Mouse (Mus musculus) hindbrain, embryonic 13.5 days (tissue): ENCODE results near the gene Il3ra. TPM values are rescaled to one million over a fixed set of nuclear protein-coding genes. Genes with fewer than 3 reads are reported as not detected.

ENCODE experiments used
- ATAC-seq: fragments of 200-750 bp; cut with Nextera tagmentation; 2 replicates; pipeline ENCODE4 v1.8.0; 2017; ENCODE audit warnings: moderate TSS enrichment; ENCODE audit not compliant: low FRiP score
- H3K27ac ChIP-seq: fragments of 300-500 bp; sonication (generic); 2 replicates; pipeline ENCODE4 v1.5.1; 2015; ENCODE audit warnings: inconsistent platforms, mild to moderate bottlenecking, moderate library complexity
- H3K27me3 ChIP-seq: fragments of 300-500 bp; sonication (generic); 2 replicates; pipeline ENCODE4 v1.6.1; 2015; ENCODE audit warnings: mild to moderate bottlenecking, inconsistent platforms
- H3K36me3 ChIP-seq: fragments of 300-500 bp; sonication (generic); 2 replicates; pipeline ENCODE4 v1.6.1; 2015; ENCODE audit warnings: mild to moderate bottlenecking, inconsistent platforms
- H3K4me1 ChIP-seq: fragments of 300-500 bp; sonication (generic); replicated peaks from 2 replicates; pipeline ENCODE4 v1.6.1; 2015; ENCODE audit warnings: inconsistent platforms
- H3K4me2 ChIP-seq: fragments of 300-500 bp; sonication (generic); 2 replicates; pipeline ENCODE4 v1.6.1; 2015; ENCODE audit warnings: inconsistent platforms, mild to moderate bottlenecking, moderate library complexity
- H3K4me3 ChIP-seq: fragments of 300-500 bp; sonication (generic); 2 replicates; pipeline ENCODE4 v1.5.1; 2015; ENCODE audit warnings: mild to moderate bottlenecking, inconsistent platforms
- H3K9ac ChIP-seq: fragments of 300-500 bp; sonication (generic); 2 replicates; pipeline ENCODE4 v1.6.1; 2015; ENCODE audit warnings: mild to moderate bottlenecking, inconsistent platforms
- H3K9me3 ChIP-seq: fragments of 300-500 bp; sonication (generic); 2 replicates; pipeline ENCODE4 v1.6.1; 2016; ENCODE audit warnings: inconsistent platforms
- WGBS: fragments of 180-500 bp; shearing (Covaris S2); methylation state at CpG from one replicate; pipeline ENCODE4 v1.1.7; 2015; 5-methylcytosine and 5-hydroxymethylcytosine counted together
- polyA plus RNA-seq: library from polyadenylated mRNA; unstranded; fragments of >200 nt; fragmentation: Nextera tagmentation; extraction: Ambion mirVana; gene quantifications from 2 replicates; pipeline ENCODE4 v1.2.1, GENCODE M21; 2015

Il3ra gene
- polyA plus RNA-seq, 1 experiment from 2014 or later: 1.6 TPM

DNA sequence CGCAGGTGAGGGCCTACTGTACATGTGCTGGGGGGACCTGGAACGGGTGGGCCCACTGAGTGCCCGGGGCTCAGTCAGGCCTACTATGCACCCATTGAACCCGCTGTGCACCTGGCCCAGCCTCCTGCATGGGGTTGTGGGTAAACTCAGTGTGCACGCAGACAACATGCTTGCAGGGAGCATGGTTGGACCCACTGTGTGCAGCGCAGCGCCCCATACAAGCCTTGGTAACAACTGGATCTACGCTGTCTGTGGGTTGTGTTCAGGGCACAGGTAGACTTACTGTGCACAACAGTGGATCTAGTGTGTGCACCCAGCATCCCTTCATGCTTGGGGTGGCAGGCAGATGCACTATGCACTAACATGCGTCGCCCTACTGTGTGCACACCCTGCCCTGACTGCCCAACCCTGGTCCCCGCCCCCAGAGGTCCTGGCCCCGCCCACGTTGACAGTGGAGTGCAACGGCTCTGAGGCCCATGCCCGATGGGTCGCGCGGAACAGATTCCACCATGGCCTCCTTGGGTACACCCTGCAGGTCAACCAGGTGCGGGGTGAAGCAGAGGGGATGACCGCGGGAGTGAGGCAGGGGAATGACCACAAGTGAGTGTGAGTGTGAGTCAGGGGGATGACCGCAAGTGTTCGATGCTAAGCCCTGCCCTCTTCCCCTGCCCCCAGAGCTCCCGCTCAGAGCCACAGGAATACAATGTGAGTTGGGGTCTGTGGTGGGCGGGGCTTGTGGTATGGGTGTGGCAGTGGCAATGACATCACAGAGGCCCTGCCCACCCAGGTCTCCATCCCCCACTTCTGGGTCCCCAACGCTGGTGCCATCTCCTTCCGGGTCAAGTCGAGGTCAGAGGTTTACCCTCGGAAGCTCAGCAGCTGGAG, 4.4 kb downstream of the Il3ra start:
- Histone ChIP-seq H3K36me3 (no peaks in the 10 kb centered on the region), H3K4me2 (no peak overlapping the region), H3K9ac (no peak overlapping the region), H3K27ac (no peak overlapping the region), H3K27me3 (no peaks in the 10 kb centered on the region), H3K4me3 (no peak overlapping the region), H3K9me3 (peaks cover 33% of the 10 kb centered on the region), H3K4me1 (0 out of 2 replicates have a peak, but pooled peaks cover 6% of the 10 kb centered on the region)
- no peak for ATAC-seq
- WGBS: 93% methylated on average over 29 of the region's 29 CpGs

DNA sequence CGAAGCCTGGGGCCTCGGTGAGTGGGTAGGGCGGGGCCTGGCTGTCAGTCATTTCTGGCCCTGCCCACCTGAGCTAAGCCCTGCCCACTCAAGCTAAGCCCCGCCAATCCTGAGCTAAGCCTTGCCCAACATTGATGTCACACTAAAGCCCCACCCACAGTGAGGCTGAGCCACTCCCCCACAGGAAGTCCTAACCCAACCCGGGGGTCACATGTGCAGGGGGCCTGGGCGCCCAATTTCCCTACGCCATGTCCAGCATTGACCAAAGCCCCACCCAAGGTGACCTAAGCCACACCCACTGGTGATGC, 5.0 kb downstream of the Il3ra start:
- no peak for ATAC-seq
- Histone ChIP-seq H3K4me1 (0 out of 2 replicates have a peak, but pooled peaks cover 6% of the 10 kb centered on the region), H3K27me3 (no peaks in the 10 kb centered on the region), H3K9ac (no peak overlapping the region), H3K4me3 (no peak overlapping the region), H3K36me3 (no peaks in the 10 kb centered on the region), H3K27ac (no peak overlapping the region), H3K4me2 (no peak overlapping the region), H3K9me3 (peaks cover 33% of the 10 kb centered on the region)
- WGBS: 98% methylated on average over 7 of the region's 7 CpGs

DNA sequence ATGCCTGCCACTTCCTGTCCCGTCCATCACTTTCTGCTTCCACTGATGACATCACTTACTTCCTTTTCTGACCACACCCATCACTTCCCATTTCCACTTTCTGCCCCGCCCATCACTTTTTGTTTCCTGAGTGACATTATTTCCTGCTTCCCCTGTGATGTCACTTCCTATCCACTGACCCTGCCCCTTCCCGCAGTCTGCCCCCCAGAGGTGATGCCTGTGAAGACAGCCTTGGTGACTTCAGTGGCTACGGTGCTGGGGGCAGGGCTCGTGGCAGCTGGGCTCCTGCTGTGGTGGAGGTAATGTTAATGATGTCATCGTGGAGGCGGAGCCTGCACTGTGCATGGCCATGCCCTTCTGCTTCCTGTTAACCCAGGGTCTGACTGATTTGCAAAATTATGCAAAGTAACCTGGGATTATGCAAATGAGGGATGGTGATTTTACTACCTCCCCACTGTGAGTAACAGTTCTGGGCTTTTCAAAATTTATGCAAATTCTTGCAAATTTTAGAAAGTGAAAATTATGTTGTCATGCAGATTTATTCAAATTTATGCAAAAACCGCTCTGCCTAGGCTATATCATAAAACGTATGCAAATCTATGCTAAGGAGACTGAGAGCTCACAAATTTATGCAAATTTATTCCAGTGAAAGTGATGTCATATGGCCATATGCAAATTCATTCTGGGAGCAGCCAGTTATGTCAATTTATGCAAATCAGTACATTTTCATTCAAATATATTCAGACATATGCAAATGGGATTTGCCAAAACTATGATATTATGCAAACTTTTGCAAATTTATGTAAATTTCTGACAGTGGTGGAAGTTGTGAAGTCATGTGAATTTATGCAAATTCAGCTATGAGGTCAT, 5.9 kb downstream of the Il3ra start:
- Histone ChIP-seq H3K36me3 (no peaks in the 10 kb centered on the region), H3K27ac (no peak overlapping the region), H3K4me1 (0 out of 2 replicates have a peak, but pooled peaks cover under 1% of the 10 kb centered on the region), H3K9ac (no peak overlapping the region), H3K4me3 (no peak overlapping the region), H3K4me2 (no peak overlapping the region), H3K27me3 (no peaks in the 10 kb centered on the region), H3K9me3 (peaks cover 33% of the 10 kb centered on the region)
- WGBS: 79% methylated on average over 9 of the region's 9 CpGs
- ATAC-seq: peak; percentile 18; the same call in 1 of the 2 replicates

DNA sequence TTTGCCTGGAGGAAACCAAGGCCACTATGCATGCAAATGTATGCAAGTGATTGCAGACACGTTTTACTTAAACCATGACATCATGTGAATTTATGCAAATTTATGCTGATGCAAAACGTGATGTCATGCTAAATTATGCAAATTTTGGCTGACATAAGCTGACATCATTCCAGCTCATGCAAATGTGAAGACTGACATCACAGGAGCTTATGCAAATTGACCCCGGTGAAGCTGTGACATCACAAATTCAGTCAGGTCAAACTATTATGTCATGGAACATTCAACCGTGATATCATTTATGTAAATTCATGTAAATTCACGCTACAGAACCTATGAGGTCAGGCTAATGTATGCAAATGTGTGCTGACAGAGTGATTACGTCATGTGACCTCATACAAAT, 6.5 kb downstream of the Il3ra start:
- H3K4me3 ChIP-seq: no peak overlapping the region
- no peak for ATAC-seq
- H3K9ac ChIP-seq: no peak overlapping the region
- peaks cover 29% of the 10 kb centered on the region for H3K9me3 ChIP-seq
- no peaks in the 10 kb centered on the region for H3K4me1 ChIP-seq
- no peak overlapping the region for H3K4me2 ChIP-seq
- no peaks in the 10 kb centered on the region for H3K36me3 ChIP-seq
- 71% methylated on average over 6 of the region's 6 CpGs for WGBS
- no peak overlapping the region for H3K27ac ChIP-seq
- H3K27me3 ChIP-seq: no peaks in the 10 kb centered on the region

DNA sequence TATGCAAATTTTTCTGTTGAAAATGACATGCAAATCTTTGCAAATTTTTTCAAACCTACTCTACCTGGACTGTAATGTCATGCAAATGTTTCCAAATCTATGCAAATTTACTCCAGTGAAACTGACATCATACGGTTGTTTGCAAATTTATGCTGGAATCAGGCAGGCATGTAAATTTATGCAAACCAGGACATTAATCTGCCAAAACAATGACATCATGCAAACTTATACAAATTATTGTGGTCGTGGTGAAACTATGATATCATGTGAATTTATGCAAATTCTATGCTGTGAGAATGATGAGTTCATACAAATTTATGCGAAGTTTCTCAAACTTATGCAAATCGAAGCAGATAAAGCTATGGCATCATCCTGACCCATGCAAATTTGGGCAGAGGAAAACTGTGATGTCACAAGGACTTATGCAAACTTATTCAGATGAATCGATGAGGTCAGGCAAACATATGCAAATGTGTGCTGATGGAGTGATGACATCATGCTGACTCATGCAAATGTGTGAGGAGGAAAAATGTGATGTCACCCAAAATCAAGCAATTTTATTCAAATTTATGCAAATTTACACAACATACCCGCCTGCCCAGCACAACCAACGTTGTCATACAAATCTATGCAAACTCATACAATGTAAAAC, 7.1 kb downstream of the Il3ra start:
- 86% methylated on average over 7 of the region's 7 CpGs for WGBS
- ATAC-seq: no peak
- no peak overlapping the region for H3K4me3 ChIP-seq
- no peak overlapping the region for H3K9ac ChIP-seq
- H3K9me3 ChIP-seq: peaks cover 23% of the 10 kb centered on the region
- no peaks in the 10 kb centered on the region for H3K4me1 ChIP-seq
- H3K4me2 ChIP-seq: no peak overlapping the region
- no peak overlapping the region for H3K27ac ChIP-seq
- H3K36me3 ChIP-seq: no peaks in the 10 kb centered on the region
- no peaks in the 10 kb centered on the region for H3K27me3 ChIP-seq

DNA sequence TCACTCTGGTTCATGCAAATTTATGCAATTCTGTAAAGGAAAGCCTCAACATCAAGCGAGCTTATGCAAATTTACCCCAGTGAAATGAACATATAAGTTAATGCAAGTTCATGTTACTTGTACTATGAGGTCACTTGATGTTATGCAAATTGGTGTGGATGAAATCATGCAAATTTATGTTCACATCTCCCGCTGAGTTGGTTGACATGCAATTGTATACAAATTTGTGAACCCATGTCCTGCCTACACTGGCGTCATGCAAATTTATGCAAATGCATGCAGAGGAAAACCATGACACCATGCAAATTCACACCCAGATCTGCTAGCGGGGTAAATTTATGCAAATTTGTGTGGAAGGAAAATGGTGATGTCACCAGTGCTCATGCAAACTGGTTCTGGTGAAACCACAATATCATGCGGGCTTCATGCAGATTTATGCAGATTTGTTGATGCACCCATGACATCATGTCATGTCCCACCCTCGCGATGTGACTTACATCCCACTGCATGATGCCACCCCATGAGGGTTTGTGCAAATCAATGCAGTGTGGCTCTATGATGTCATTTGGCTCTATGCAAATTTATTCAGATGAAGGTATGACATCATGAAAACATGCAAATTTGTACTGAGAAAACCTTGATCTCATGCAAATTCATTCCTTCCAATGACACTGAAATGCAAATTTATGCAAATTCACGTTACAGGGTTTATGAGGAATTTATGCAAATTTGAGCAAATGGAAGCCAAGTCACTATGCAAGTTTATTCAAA, 7.8 kb downstream of the Il3ra start:
- Histone ChIP-seq H3K27me3 (no peaks in the 10 kb centered on the region), H3K9me3 (peaks cover 18% of the 10 kb centered on the region), H3K36me3 (no peaks in the 10 kb centered on the region), H3K27ac (no peak overlapping the region), H3K4me2 (no peak overlapping the region), H3K9ac (no peak overlapping the region), H3K4me3 (no peak overlapping the region), H3K4me1 (no peaks in the 10 kb centered on the region)
- ATAC-seq: peak; percentile 11; the same call in 1 of the 2 replicates
- WGBS: 65% methylated on average over 8 of the region's 8 CpGs

DNA sequence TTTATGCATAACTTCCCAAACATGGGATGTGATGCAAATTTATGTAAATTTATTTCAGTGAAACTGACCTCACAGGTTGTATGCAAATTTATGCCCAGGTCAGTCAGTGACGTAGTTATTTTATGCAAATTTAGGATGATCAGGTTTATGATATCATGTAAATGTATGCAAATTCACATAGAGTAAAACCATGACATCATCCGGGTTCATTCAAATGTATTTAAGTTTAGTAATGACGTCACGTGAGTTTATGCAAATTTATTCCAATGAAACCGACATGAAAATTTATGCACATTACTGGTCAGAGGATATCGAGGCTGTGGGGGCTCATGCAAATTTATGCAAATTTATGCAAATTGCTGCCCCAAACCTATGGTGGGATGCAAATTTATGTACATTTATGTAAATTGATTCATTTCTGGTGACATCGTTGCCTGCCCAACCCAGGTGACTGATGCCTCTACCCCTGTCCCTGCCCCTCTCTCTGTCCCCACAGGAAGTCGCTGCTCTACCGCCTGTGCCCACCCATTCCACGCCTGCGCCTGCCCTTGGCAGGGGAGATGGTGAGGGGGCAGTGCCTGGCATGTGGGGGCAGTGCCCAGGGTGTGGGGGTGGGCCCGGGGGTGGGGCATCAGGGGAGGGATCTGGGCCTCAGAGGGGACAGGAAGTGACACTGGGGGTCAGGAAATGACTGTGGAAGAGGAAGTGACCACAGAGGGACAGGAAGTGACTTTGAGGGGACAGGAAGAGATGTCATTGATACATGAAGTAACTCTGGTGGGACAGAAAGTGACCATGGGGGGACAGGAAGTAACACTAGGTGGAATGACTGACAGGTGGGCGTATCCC, 8.7 kb downstream of the Il3ra start:
- Histone ChIP-seq H3K27me3 (no peaks in the 10 kb centered on the region), H3K4me2 (no peak overlapping the region), H3K4me1 (no peaks in the 10 kb centered on the region), H3K27ac (no peak overlapping the region), H3K9ac (no peak overlapping the region), H3K36me3 (no peaks in the 10 kb centered on the region), H3K4me3 (no peak overlapping the region), H3K9me3 (peaks cover 10% of the 10 kb centered on the region)
- 63% methylated on average over 13 of the region's 13 CpGs for WGBS
- peak; percentile 68 for ATAC-seq

DNA sequence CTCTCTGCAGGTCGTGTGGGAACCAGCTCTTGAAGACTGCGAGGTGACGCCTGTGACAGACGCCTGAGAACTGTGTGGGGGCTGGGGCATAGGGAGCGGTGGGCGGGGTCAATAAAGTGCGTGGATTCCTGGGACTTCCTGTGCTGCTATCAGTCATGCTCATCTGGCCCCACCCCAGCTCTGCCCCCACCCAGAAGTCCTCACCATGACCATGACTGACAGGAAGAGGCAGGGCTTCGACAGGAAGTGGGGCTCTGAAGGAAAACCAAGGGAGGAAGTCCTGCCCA, 9.2 kb downstream of the Il3ra start:
- Histone ChIP-seq H3K27me3 (no peaks in the 10 kb centered on the region), H3K27ac (no peak overlapping the region), H3K4me3 (no peak overlapping the region), H3K4me1 (no peaks in the 10 kb centered on the region), H3K4me2 (no peak overlapping the region), H3K9ac (no peak overlapping the region), H3K36me3 (no peaks in the 10 kb centered on the region), H3K9me3 (peaks cover 4% of the 10 kb centered on the region)
- ATAC-seq: peak; percentile 29
- WGBS: 98% methylated on average over 8 of the region's 8 CpGs

DNA sequence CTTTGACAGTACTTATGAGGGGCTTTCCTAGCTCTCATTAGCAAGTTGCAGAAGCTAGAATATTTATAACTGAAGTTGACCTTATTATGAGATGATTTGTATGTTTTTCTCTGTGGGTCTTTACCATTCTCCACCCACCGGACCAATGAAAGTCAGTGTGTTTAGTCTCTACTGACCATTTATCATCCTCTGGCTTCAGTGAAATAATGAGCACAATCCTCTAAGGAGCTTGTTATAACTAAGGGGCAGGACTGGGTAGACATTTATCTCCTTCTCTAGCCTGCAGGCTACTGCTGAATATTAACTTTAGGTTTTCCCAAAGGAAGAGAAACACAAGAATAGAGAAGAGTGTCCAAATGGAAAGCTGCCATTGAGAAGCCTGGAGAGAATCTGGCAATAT, 49.5 kb downstream of the Il3ra start:
- no peaks in the 10 kb centered on the region for H3K27me3 ChIP-seq
- H3K4me3 ChIP-seq: no peak overlapping the region
- WGBS: 75% methylated on average over 1 of the region's 1 CpGs
- no peak for ATAC-seq
- H3K4me1 ChIP-seq: no peaks in the 10 kb centered on the region
- no peak overlapping the region for H3K9ac ChIP-seq
- no peak overlapping the region for H3K4me2 ChIP-seq
- H3K27ac ChIP-seq: no peak overlapping the region
- H3K9me3 ChIP-seq: no peaks in the 10 kb centered on the region
- no peaks in the 10 kb centered on the region for H3K36me3 ChIP-seq

DNA sequence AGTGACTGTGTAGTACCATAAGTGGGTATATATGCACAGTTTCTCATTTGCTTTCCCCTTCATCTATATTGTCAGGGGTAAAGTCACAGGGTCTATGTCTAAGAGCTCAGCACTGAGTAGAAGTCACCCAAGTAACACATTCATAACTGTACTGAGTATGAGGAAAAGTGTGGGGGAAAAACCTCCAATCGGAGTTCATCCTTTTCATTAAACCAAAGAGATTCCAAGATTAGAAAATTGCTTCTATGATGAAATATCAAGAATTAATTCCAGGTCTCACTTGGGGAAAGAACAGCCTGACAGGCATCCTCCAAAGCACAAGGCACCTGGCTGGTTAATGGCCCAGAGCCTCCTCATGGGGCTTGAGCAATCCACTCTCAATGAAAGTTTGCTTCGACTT, 54.9 kb downstream of the Il3ra start, which contains the start of gene Olfr721-ps1:
Gene Olfr721-ps1 (plus strand): TSS at position 301 of the 400 bp plus-strand sequence.
- no peaks in the 10 kb centered on the region for H3K9me3 ChIP-seq
- H3K4me2 ChIP-seq: no peak within 1 kb of the TSS
- H3K4me1 ChIP-seq: no peaks in the 10 kb centered on the region
- H3K27me3 ChIP-seq: no peaks in the 10 kb centered on the region
- H3K27ac ChIP-seq: no peak within 1 kb of the TSS
- WGBS: 87% methylated on average over 2 of the region's 2 CpGs
- ATAC-seq: no peak
- no peaks in the 10 kb centered on the region for H3K36me3 ChIP-seq
- H3K4me3 ChIP-seq: no peak within 1 kb of the TSS
- no peak within 1 kb of the TSS for H3K9ac ChIP-seq
